Mouse (Mus musculus) common myeloid progenitor, adult 5-6 weeks (primary cell): ENCODE data around the gene Rad23a. TPM values are rescaled to one million over a fixed set of nuclear protein-coding genes. Genes with fewer than 3 reads are reported as not detected.
"Not testable (repeated sequence)": the region's sequence is repeated elsewhere in the genome, so short reads cannot be mapped to it uniquely, and the experiment has no call there.

Experiments used
- ATAC-seq: replicated peaks from 2 replicates; pipeline ENCODE4 v1.8.0; 2016; ENCODE audit warnings: low read depth, mild to moderate bottlenecking, moderate TSS enrichment, inconsistent platforms; ENCODE audit not compliant: poor library complexity, severe bottlenecking
- total RNA-seq: library from RNA; stranded (forward); fragments of 200-1000, 187-1606 nt; gene quantifications from 2 replicates; pipeline ENCODE4 v1.2.3, GENCODE M21; 2017

Gene Rad23a
- total RNA-seq, 1 experiment from 2014 or later, result 45.4 TPM

- ATAC-seq, result no peak
These were observed 4.1 kb upstream of the Rad23a start for GRCm38 (mm10) chr8:84844397-84845070.

DNA sequence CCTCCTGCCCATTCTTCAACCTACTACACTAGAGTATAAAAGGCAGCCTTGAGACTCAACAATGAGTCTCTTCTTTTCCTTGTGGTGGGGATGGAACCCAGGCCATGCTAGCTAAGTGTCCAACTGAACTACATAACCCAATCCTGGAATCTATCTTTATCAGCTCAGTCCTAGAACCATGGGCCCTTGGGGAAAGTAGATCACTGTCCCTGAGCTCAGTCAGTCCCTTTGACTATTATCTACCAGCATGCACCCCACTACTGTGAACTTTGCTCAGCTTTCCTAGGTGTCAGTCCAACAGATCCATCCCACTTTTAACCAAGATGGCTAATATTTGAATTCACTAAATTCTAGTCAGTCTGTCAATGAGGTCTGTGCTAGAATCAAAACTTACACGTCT lies 1.0 kb upstream of the Rad23a start:
- no peak for ATAC-seq

- no peak for ATAC-seq
These were observed 604 bp downstream of the Rad23a start for GRCm38 (mm10) chr8:84839875-84840247.

GRCm38 (mm10) chr8:84839411-84839810 lies 1.1 kb downstream of the Rad23a start:
- ATAC-seq, result no peak

DNA sequence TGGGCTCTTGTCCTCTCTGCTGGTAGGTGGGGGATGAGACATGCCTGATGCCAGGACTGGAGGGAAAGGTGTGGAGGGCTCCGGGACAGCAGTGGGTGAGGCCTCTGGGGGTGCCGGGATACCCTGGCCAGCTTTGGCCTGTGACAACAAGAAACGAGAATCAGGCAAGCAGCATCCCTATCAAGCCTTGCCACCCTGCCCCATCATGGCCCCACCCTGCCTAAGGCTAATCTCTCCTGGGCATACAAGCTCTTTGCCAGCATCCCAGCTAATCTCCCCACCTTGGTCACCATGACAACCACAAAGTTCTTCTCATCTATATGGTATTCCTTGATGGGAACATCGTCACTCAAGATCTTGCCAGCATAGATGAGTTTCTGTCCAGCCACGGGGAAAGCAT lies 2.0 kb downstream of the Rad23a start:
- ATAC-seq, result no peak

DNA sequence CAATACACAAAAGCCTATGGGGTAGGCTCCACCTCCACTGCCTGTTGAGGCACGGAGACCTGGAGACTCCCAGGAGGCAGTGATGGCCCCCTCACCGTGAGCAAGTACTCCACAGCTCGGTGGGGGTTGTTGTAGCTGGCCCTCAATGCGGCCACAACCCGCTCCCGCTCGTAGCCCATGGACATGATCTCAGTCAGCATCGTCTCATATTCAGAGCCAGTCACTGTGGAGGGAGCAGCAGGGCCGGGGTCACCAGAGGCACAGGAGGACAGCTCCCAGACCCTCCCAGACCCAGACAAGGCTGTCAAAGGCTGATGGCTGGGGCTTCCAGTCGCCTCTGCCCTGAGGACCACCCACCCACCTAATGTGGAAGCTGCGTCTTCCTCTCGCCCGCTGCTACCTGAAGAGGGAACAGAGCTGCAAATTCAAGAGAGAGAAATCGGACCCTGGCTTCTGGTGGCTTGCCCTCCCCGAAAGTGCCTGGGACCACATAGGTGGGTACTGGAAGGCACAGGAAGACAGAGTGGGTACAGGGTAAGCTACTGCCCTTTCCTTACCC lies 2.5 kb downstream of the Rad23a start:
- ATAC-seq, result no peak

DNA sequence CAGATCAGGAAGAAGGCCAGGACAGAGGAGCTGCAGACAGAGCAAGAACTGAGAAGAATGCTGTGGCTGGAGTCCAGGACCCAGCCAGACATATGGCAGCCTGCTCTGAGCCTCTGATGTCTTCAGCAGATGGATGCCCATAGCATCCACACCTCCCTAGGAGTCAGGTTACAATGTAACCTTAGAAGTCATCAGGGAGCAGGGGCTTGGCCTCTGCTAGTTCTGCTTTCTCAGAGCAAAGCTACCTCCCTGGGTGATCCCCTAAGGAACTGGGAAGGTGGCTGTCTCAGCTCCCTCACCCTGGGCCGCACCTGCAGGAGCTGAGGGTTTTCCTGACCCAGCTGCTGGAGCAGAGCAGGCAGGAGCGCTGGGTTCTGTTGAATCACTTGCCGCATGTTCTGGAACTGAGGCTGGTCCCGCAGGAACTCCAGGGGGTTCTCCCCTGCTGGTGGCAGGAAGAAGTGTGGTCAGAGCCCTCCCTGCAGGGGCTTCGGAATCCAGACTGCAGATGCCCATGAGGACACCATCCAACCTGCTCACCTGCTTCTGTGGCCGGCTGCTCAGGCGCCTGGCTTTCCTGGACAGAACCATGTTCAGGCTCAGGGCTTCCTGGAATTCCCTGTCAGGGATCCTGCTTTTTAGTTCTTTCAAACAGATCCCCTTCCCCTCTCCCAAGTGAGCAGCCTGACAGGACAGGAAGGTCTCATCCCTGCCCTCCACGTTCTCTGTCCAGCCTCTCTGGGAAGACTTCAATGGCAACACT lies 3.1 kb downstream of the Rad23a start:
- no peak for ATAC-seq

- no peak for ATAC-seq
These were observed 5.3 kb downstream of the Rad23a start for GRCm38 (mm10) chr8:84834866-84835855.

- ATAC-seq, result no peak
These were observed 6.2 kb downstream of the Rad23a start for GRCm38 (mm10) chr8:84834002-84834865.

- ATAC-seq, result no peak
These were observed 7.4 kb downstream of the Rad23a start for GRCm38 (mm10) chr8:84832759-84833742.

DNA sequence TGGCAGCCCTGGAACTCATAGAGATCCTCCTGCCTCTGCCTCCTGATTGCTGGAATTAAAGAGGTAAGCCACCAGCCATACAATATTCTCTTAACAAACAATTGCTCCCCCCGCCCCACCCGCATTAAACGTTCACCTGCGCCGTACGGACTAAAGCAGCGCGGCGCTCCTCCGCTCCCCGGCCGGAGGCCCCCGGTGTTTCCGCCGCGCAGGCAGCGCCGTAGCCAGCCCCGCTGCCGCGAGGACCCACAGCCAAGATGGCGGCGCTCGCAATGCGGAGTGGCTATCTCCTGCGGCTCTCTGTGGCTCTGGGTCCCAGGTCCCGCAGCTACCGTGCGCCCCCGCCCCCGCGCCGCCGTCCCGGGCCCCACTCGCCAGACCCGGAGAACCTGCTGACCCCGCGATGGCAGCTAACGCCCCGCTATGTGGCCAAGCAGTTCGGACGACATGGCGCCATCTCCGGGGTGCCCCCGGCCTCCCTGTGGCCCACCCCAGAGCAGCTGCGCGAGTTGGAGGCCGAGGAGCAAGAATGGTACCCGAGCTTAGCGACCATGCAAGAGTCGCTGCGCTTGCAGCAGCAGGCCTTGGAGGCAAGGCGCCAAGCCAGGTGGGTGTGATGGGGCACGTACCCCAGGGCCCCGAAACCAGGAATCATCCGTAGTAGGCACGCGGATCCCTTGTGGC lies 8.3 kb downstream of the Rad23a start:
- ATAC-seq, result peak; percentile 76

GRCm38 (mm10) chr8:84831490-84831889 lies 9.0 kb downstream of the Rad23a start, which contains the start of gene Gadd45gip1:
Gene Gadd45gip1 (plus strand): TSS chr8:84831522.
- ATAC-seq, result peak; percentile 71

DNA sequence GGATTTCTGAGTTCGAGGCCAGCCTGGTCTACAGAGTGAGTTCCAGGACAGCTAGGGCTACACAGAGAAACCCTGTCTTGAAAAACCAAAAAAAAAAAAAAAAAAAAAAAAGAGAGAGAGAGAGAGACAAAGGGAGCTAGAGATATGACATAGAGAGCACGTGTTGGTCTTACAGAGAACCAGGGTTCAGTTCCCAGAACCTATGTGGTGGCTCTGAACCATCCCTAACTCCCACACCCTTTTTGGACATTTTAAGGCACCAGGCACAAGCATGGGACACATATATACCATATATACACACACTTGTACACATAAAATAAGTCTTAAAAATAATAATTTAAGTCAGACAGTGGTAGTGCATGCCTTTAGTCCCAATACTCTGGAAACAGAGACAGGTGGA lies 13.9 kb downstream of the Rad23a start:
- not testable (repeated sequence) for ATAC-seq

GRCm38 (mm10) chr8:84825636-84826035 lies 14.8 kb downstream of the Rad23a start:
- peak; percentile 65 for ATAC-seq

GRCm38 (mm10) chr8:84823653-84824052 lies 16.8 kb downstream of the Rad23a start:
- ATAC-seq, result peak; percentile 94

- no peak for ATAC-seq
These were observed 17.7 kb downstream of the Rad23a start, which contains the start of gene Dand5 for GRCm38 (mm10) chr8:84822723-84823122. Gene Dand5 (minus strand): TSS chr8:84822823.

- no peak for ATAC-seq
These were observed 24.3 kb downstream of the Rad23a start for GRCm38 (mm10) chr8:84816117-84816516.
